Mouse (Mus musculus) thymus, adult 2 months (tissue): ENCODE measurements around the gene Terf2.

Experiments used
- CTCF ChIP-seq: fragments of 200-500 bp; IDR thresholded peaks from 2 replicates; pipeline ENCODE4 v1.5.1; 2012; ENCODE audit warnings: mild to moderate bottlenecking, control low read depth, low read length, moderate library complexity, borderline replicate concordance; ENCODE audit not compliant: control insufficient read depth, poor library complexity, insufficient read depth; ENCODE audit errors: extremely low read depth
- POLR2A ChIP-seq: fragments of 200-500 bp; IDR thresholded peaks from 2 replicates; pipeline ENCODE4 v1.6.1; 2012; ENCODE audit warnings: mild to moderate bottlenecking, low read length, control low read depth, moderate library complexity; ENCODE audit not compliant: control insufficient read depth, poor library complexity, insufficient read depth; ENCODE audit errors: extremely low read depth

DNA sequence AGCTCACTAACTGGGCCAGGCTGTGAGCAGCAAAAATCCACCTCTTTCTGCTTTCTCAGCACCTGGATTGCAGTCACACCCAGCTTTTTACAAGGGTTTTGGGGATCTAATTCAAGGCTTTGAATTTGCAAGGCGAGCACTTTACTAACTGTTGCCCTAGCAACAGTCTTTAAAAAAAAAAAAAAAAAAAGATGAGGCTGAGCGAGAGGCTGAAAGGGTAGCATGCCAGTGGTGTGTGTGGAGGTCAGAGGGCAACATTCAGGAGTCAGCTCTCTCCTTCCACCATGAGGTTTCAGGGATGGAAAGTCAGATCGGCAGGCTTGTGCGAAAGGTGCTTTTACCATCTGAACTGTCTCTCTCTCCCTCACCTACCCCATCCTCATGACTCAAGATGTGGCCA is 16.9 kb upstream of the Terf2 start:
- TF ChIP-seq CTCF = no peak
- no peak for TF ChIP-seq POLR2A
